Mouse (Mus musculus) CH12.LX (cell line): ENCODE data around the gene Cbll1. TPM values are rescaled to one million over a fixed set of nuclear protein-coding genes. Genes with fewer than 3 reads are reported as not detected.
A peak's percentile ranks its signal among the peaks of the same experiment; 100 is the strongest.

Experiments
- DNase-seq: peaks from one replicate; pipeline ENCODE4 v3.0.0-alpha.2; 2013; ENCODE audit errors: extremely low read depth
- H3K27ac ChIP-seq: 2 replicates; pipeline ENCODE4 v1.5.1; 2012; ENCODE audit warnings: low read depth, mild to moderate bottlenecking, control low read depth, moderate library complexity; ENCODE audit not compliant: insufficient read depth
- H3K27me3 ChIP-seq: replicated peaks from 2 replicates; pipeline ENCODE3; 2012; ENCODE audit warnings: inconsistent platforms
- H3K36me3 ChIP-seq, 2 experiments: replicated peaks in 1 of 2; 2 replicates each; pipeline versions ENCODE3 to v1.6.1; 2012; ENCODE audit warnings: inconsistent platforms in 1 of 2, low read length in 1 of 2, mild to moderate bottlenecking in 1 of 2, mixed read lengths in 1 of 2, moderate library complexity in 1 of 2; ENCODE audit not compliant: control insufficient read depth in 1 of 2, insufficient read depth in 1 of 2
- H3K4me1 ChIP-seq, 2 experiments: 2 replicates each; pipeline ENCODE4 v1.6.1; 2012; ENCODE audit warnings: inconsistent platforms in 1 of 2, moderate library complexity in 1 of 2; ENCODE audit not compliant: insufficient read depth in 2 of 2, control insufficient read depth in 1 of 2
- H3K4me2 ChIP-seq: 2 replicates; pipeline ENCODE4 v1.6.1; 2012; ENCODE audit warnings: low read depth, mild to moderate bottlenecking, control low read depth; ENCODE audit not compliant: poor library complexity, insufficient read depth, severe bottlenecking
- H3K4me3 ChIP-seq, 3 experiments: fragments of 150-350 bp in 1 of 3; sonication (generic) in 1 of 3; replicated peaks in 1 of 3; 2 replicates each; pipeline versions ENCODE3 to v1.5.1; 2011 to 2012; ENCODE audit warnings: low read depth in 2 of 3, low read length in 2 of 3, mild to moderate bottlenecking in 2 of 3, moderate library complexity in 2 of 3, control low read depth in 1 of 3, improper control_type of control experiment in 1 of 3, inconsistent platforms in 1 of 3, mixed read lengths in 1 of 3; ENCODE audit not compliant: poor library complexity in 1 of 3
- H3K79me2 ChIP-seq: replicated peaks from 2 replicates; pipeline ENCODE4 v1.6.1; 2012; ENCODE audit warnings: mild to moderate bottlenecking, moderate library complexity; ENCODE audit not compliant: control insufficient read depth, poor library complexity, insufficient read depth, severe bottlenecking; ENCODE audit errors: extremely low read depth
- H3K9ac ChIP-seq: 2 replicates; pipeline ENCODE4 v1.6.1; 2012; ENCODE audit warnings: low read depth, mild to moderate bottlenecking, control low read depth, moderate library complexity; ENCODE audit not compliant: insufficient read depth
- H3K9me3 ChIP-seq: replicated peaks from 2 replicates; pipeline ENCODE3; 2012; ENCODE audit warnings: low read length, inconsistent platforms, mixed read lengths
- CTCF ChIP-seq, 2 experiments: IDR thresholded peaks in 1 of 2; conservative IDR thresholded peaks in 1 of 2; 2 replicates each; pipeline ENCODE4 v1.5.1; 2011 to 2012; ENCODE audit warnings: low read depth in 2 of 2, low read length in 2 of 2, improper control_type of control experiment in 1 of 2, inconsistent platforms in 1 of 2, mild to moderate bottlenecking in 1 of 2, moderate library complexity in 1 of 2
- E2F4 ChIP-seq: IDR thresholded peaks from 2 replicates; pipeline ENCODE4 v1.6.1; 2011; ENCODE audit warnings: low read depth, low read length, improper control_type of control experiment; ENCODE audit not compliant: insufficient replicate concordance
- ELF1 ChIP-seq: IDR thresholded peaks from 2 replicates; pipeline ENCODE4 v1.6.1; 2014; ENCODE audit warnings: low read depth, mild to moderate bottlenecking, inconsistent platforms, low read length, improper control_type of control experiment
- EP300 ChIP-seq: IDR thresholded peaks from 2 replicates; pipeline ENCODE4 v1.6.1; 2011; ENCODE audit warnings: low read length, improper control_type of control experiment
- HCFC1 ChIP-seq: IDR thresholded peaks from 2 replicates; pipeline ENCODE4 v1.6.1; 2012; ENCODE audit warnings: low read depth, mild to moderate bottlenecking, inconsistent platforms, low read length, improper control_type of control experiment
- IRF4 ChIP-seq: IDR thresholded peaks from 2 replicates; pipeline ENCODE4 v1.6.1; 2014; ENCODE audit warnings: low read depth, mild to moderate bottlenecking, inconsistent platforms, low read length, improper control_type of control experiment
- MEF2A ChIP-seq: IDR thresholded peaks from 2 replicates; pipeline ENCODE4 v1.6.1; 2014; ENCODE audit warnings: low read depth, mild to moderate bottlenecking, inconsistent platforms, low read length, improper control_type of control experiment, borderline replicate concordance
- PAX5 ChIP-seq: IDR thresholded peaks from 2 replicates; pipeline ENCODE4 v1.6.1; 2012; ENCODE audit warnings: low read length, inconsistent platforms, mixed read lengths
- POLR2A ChIP-seq: IDR thresholded peaks from 2 replicates; pipeline ENCODE4 v1.6.1; 2011; ENCODE audit warnings: low read depth, mild to moderate bottlenecking, improper control_type of control experiment, low read length
- POLR2AphosphoS2 ChIP-seq: IDR thresholded peaks from 2 replicates; pipeline ENCODE4 v1.6.1; 2011; ENCODE audit warnings: low read depth, low read length, improper control_type of control experiment
- RCOR1 ChIP-seq: conservative IDR thresholded peaks from 2 replicates; pipeline ENCODE4 v1.6.1; 2012; ENCODE audit warnings: low read depth, mild to moderate bottlenecking, inconsistent platforms, low read length, improper control_type of control experiment
- SMC3 ChIP-seq: IDR thresholded peaks from 2 replicates; pipeline ENCODE4 v1.6.1; 2011; ENCODE audit warnings: low read depth, low read length, improper control_type of control experiment
- USF2 ChIP-seq: conservative IDR thresholded peaks from 2 replicates; pipeline ENCODE4 v1.6.1; 2011; ENCODE audit warnings: low read depth, low read length, improper control_type of control experiment
- ZC3H11A ChIP-seq: IDR thresholded peaks from 2 replicates; pipeline ENCODE4 v1.6.1; 2012; ENCODE audit warnings: low read depth, mild to moderate bottlenecking, inconsistent platforms, low read length, improper control_type of control experiment
- dilution Hi-C: fragments of 300-500 bp; cut with MboI; formaldehyde crosslinking; loops from 2 replicates; pipeline ENCODE4 v1.14.3; 2020; ENCODE audit warnings: low sequenced_read_pairs; ENCODE audit not compliant: extremely low pct_unique_long_range_greater_than_20kb, extremely low pct_ligation_motif_present
- in situ Hi-C: fragments of 300-500 bp; cut with MboI; formaldehyde crosslinking; loops from 3 replicates; pipeline ENCODE4 v1.14.3; 2019; ENCODE audit warnings: low sequenced_read_pairs, low pct_ligation_motif_present, low pct_unique_long_range_greater_than_20kb, mixed read lengths
- polyA plus RNA-seq: library from polyadenylated mRNA; unstranded; fragments of >175 nt; gene quantifications from 2 replicates; pipeline ENCODE4 v1.2.1, GENCODE M21; 2012; ENCODE audit warnings: low read depth; ENCODE audit not compliant: insufficient read length
- total RNA-seq, 2 experiments: library from RNA; depleted of rRNA; stranded (reverse); fragments of 300-350 nt in 1 of 2; fragments of >200 nt in 1 of 2; gene quantifications; 2 replicates each; pipeline ENCODE4 v1.2.3; 2012 to 2014

Cbll1 gene
- total and polyA plus RNA-seq, 3 experiments, result 4.5 to 18.8 (median 5.2) TPM

DNA sequence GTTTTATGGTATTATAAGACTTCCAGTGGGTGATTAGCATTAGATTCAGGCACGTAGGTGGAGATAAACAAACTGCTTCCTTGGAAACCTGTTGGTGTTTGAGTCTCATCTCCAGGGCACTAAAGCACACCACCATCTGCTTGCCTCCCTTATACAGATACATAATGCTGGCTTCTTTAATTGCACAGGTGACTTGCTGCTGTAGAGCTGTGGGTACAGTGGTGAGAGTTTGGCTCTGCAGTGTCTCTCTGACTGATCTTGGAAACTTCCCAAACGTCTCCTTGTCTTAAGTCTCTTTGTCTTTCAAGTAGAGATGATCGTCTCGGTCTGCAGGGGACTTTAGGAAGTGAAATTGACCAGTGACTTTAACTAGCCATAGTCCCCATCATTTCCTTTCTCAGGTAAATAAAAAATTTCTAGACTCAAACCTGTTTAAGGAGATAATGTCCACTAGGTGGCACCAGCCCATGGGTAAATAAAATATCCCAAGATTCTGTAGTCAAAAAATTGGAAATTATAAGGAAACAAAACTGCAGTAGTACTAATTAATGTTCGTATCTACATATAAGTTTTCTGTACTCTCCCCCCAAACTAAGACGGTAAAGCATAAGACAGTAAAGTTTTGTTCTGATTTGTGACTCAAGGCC is 8.4 kb upstream of the Cbll1 start (continued):
- TF ChIP-seq POLR2AphosphoS2 (no peak), IRF4 (no peak), EP300 (no peak)
- TF ChIP-seq, all 38 proteins: peak for 5

DNA sequence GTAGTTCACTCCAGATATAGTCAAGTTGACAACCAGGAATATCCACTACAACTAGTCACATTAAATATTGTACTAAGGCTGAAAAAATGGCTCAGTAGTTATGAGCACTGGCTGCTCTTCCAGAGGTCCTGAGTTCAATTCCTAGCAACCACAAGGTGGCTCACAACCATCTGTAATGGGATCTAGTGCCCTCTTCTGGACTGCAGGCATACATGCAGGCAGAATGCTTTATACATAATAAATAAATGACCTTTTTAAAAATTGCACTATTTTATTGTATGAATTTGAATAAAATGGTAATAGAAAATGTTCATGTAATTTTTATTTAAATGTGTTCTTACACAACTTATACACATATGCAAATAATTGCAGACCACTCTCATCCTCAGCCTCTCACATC is 3.8 kb upstream of the Cbll1 start:
- no peak overlapping the region for H3K4me3 ChIP-seq

DNA sequence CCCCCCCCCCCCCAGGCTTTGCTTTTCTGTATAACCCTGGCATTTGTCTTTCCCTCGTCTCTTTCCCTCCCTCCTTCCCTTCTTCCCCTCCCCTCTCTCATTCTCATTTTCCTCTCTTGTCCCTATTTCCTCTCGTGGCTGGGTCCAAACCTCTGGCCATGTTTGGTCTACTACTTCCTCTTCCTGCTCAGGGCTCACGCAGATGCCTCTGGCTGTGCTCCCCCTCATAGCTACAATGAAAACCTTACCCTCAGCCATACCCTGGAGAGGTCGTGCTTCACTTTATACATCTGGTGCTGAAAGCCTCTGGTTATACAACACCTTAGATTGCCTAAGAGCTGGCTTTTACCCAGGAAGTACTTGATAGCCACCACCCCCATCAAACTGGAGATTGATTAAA is 1.9 kb upstream of the Cbll1 start:
- H3K79me2 ChIP-seq, result peaks cover 30% of the 10 kb centered on the region
- TF ChIP-seq USF2 (no peak), E2F4 (no peak), POLR2A (no peak), ELF1 (peak; percentile 52), ZC3H11A (no peak), RCOR1 (no peak)
- no peak overlapping the region for H3K4me3 ChIP-seq
- no peak overlapping the region for H3K27ac ChIP-seq
- H3K4me2 ChIP-seq, result peak overlapping the region; percentile 35
- no peak overlapping the region; the same call in 1 of the 2 replicates for H3K9ac ChIP-seq
- no peaks in the 10 kb centered on the region for H3K27me3 ChIP-seq
- DNase-seq, result peak; percentile 17
- in situ Hi-C loops, result loop anchor here (10.0 to 25.0 kb wide), 2 partner anchors 224 to 436 kb away; no protein-coding TSS in a partner anchor
- dilution Hi-C loops, result no loop called here
- no peaks in the 10 kb centered on the region for H3K9me3 ChIP-seq
- peaks cover 7 to 21% of the 10 kb centered on the region in 2 experiments for H3K4me1 ChIP-seq
- peaks cover 0 to 4% of the 10 kb centered on the region in 2 experiments for H3K36me3 ChIP-seq

More for the DNA sequence above, 3.8 kb upstream of the Cbll1 start:
- dilution Hi-C loops, result no loop called here
- no peaks in the 10 kb centered on the region for H3K27me3 ChIP-seq
- no peak overlapping the region for H3K4me2 ChIP-seq
- H3K9ac ChIP-seq, result no peak overlapping the region
- no peaks in the 10 kb centered on the region for H3K9me3 ChIP-seq
- in situ Hi-C loops, result loop anchor here (10.0 to 25.0 kb wide), 2 partner anchors 222 to 434 kb away; no protein-coding TSS in a partner anchor
- TF ChIP-seq MEF2A (no peak), HCFC1 (no peak), CTCF (conservative IDR thresholded peaks at IDR 0.05 in 1 of 2, IDR thresholded peaks at IDR 0.05 in 1 of 2; ENCODE audit: low read depth in 2 of 2, low read length in 2 of 2) (peak in 1 of 2 experiments; percentile 77; a peak in 2 of 4 replicates), PAX5 (no peak), SMC3 (peak; percentile 36)
- no peaks in the 10 kb centered on the region for H3K36me3 ChIP-seq
- peaks cover 10% of the 10 kb centered on the region for H3K79me2 ChIP-seq
- no peak for DNase-seq
- no peak overlapping the region for H3K27ac ChIP-seq
- peaks cover 4 to 15% of the 10 kb centered on the region in 2 experiments for H3K4me1 ChIP-seq
